Mouse (Mus musculus) ES-Bruce4 (cell line): ENCODE data around the gene Isg15. TPM values are rescaled to one million over a fixed set of nuclear protein-coding genes. Genes with fewer than 3 reads are reported as not detected.

Experiments used
- H3K27ac ChIP-seq: 2 replicates; pipeline ENCODE4 v1.5.1; 2012; ENCODE audit warnings: low read length, inconsistent platforms; ENCODE audit not compliant: insufficient read depth
- H3K27me3 ChIP-seq: 2 replicates; pipeline ENCODE4 v1.6.1; 2012; ENCODE audit warnings: mild to moderate bottlenecking, low read length, inconsistent platforms; ENCODE audit not compliant: control insufficient read depth, poor library complexity, insufficient read depth, severe bottlenecking
- H3K36me3 ChIP-seq: 2 replicates; pipeline ENCODE4 v1.6.1; 2012; ENCODE audit warnings: inconsistent platforms, mild to moderate bottlenecking, low read length, moderate library complexity; ENCODE audit not compliant: control insufficient read depth, poor library complexity, insufficient read depth, severe bottlenecking
- H3K4me1 ChIP-seq: one replicate; pipeline ENCODE4 v1.8.1; 2011; ENCODE audit warnings: low read length; ENCODE audit not compliant: control insufficient read depth, insufficient read depth
- H3K4me3 ChIP-seq: 2 replicates; pipeline ENCODE4 v1.5.1; 2011; ENCODE audit warnings: low read depth, mild to moderate bottlenecking, low read length
- H3K9ac ChIP-seq: 2 replicates; pipeline ENCODE4 v1.6.1; 2012; ENCODE audit warnings: low read depth, mild to moderate bottlenecking, inconsistent platforms; ENCODE audit not compliant: poor library complexity, severe bottlenecking
- H3K9me3 ChIP-seq: replicated peaks from 2 replicates; pipeline ENCODE4 v1.6.1; 2012; ENCODE audit warnings: mild to moderate bottlenecking, low read length, inconsistent platforms; ENCODE audit not compliant: control insufficient read depth, poor library complexity, insufficient read depth, severe bottlenecking
- CTCF ChIP-seq: IDR thresholded peaks from one replicate; pipeline ENCODE4 v1.8.1; 2011; ENCODE audit warnings: low read depth, low read length
- EP300 ChIP-seq: IDR thresholded peaks from 2 replicates; pipeline ENCODE4 v1.6.1; 2011; ENCODE audit warnings: low read depth, low read length; ENCODE audit not compliant: insufficient read depth
- POLR2A ChIP-seq: IDR thresholded peaks from one replicate; pipeline ENCODE4 v1.8.1; 2011; ENCODE audit warnings: low read length; ENCODE audit not compliant: insufficient read depth
- polyA plus RNA-seq: library from polyadenylated mRNA; stranded (reverse); fragments of >200 nt; gene quantifications from 2 replicates; pipeline ENCODE4 v1.2.4, GENCODE M21; 2011; ENCODE audit warnings: low read depth; ENCODE audit not compliant: missing spikeins, insufficient read depth, insufficient read length

Isg15 gene
- polyA plus RNA-seq, 1 experiment: 10.7 TPM

GRCm38 (mm10) chr4:156208872-156209271 lies 8.3 kb upstream of the Isg15 start:
- TF ChIP-seq EP300 (no peak), POLR2A (no peak), CTCF (no peak)
- Histone ChIP-seq H3K9ac (no peak overlapping the region), H3K9me3 (no peaks in the 10 kb centered on the region), H3K4me1 (no peaks in the 10 kb centered on the region), H3K27ac (no peak overlapping the region), H3K27me3 (peaks cover 7% of the 10 kb centered on the region; the same call in 1 of the 2 replicates), H3K36me3 (no peaks in the 10 kb centered on the region), H3K4me3 (no peak overlapping the region)

GRCm38 (mm10) chr4:156203413-156204131 lies 3.0 kb upstream of the Isg15 start:
- Histone ChIP-seq H3K9ac (peak overlapping the region; percentile 17), H3K4me3 (peak overlapping the region; percentile 61), H3K27ac (no peak overlapping the region), H3K36me3 (no peaks in the 10 kb centered on the region), H3K9me3 (no peaks in the 10 kb centered on the region), H3K27me3 (peaks cover 7% of the 10 kb centered on the region; the same call in 1 of the 2 replicates), H3K4me1 (no peaks in the 10 kb centered on the region)
- TF ChIP-seq POLR2A (no peak), CTCF (no peak), EP300 (no peak)

- Histone ChIP-seq H3K4me3 (peak within 1 kb of the TSS; percentile 61), H3K36me3 (no peaks in the 10 kb centered on the region), H3K4me1 (no peaks in the 10 kb centered on the region), H3K27me3 (peaks cover 7% of the 10 kb centered on the region; the same call in 1 of the 2 replicates), H3K9me3 (no peaks in the 10 kb centered on the region), H3K9ac (peak within 1 kb of the TSS; percentile 17), H3K27ac (no peak within 1 kb of the TSS)
- no peak for TF ChIP-seq POLR2A
Measured at GRCm38 (mm10) chr4:156203001-156203412, 2.4 kb upstream of the Isg15 start, which contains the start of gene AW011738. Gene AW011738, plus strand, starts transcription at chr4:156203304.

GRCm38 (mm10) chr4:156202462-156202893 lies 1.9 kb upstream of the Isg15 start:
- Histone ChIP-seq H3K27me3 (peaks cover 7% of the 10 kb centered on the region; the same call in 1 of the 2 replicates), H3K27ac (no peak overlapping the region), H3K9me3 (no peaks in the 10 kb centered on the region), H3K9ac (no peak overlapping the region), H3K36me3 (no peaks in the 10 kb centered on the region), H3K4me3 (no peak overlapping the region), H3K4me1 (no peaks in the 10 kb centered on the region)
- TF ChIP-seq POLR2A (no peak), EP300 (no peak), CTCF (no peak)

GRCm38 (mm10) chr4:156197829-156198205 lies 2.8 kb downstream of the Isg15 start:
- no peak for TF ChIP-seq CTCF
- 0 out of 2 replicates have a peak, but pooled peaks have one; percentile 19 for TF ChIP-seq EP300
- TF ChIP-seq POLR2A: no peak
- H3K27ac ChIP-seq: peak overlapping the region; percentile 34; the same call in 1 of the 2 replicates
- peak overlapping the region; percentile 74 for H3K4me3 ChIP-seq
- peak overlapping the region; percentile 56 for H3K9ac ChIP-seq
- H3K27me3 ChIP-seq: no peaks in the 10 kb centered on the region
- peaks cover 11% of the 10 kb centered on the region for H3K4me1 ChIP-seq
- 0 out of 2 replicates have a peak, but pooled peaks cover 5% of the 10 kb centered on the region for H3K36me3 ChIP-seq
- no peaks in the 10 kb centered on the region for H3K9me3 ChIP-seq
